11 mouse cellular contexts compared by ENCODE assay signal in the genomic region with DNA sequence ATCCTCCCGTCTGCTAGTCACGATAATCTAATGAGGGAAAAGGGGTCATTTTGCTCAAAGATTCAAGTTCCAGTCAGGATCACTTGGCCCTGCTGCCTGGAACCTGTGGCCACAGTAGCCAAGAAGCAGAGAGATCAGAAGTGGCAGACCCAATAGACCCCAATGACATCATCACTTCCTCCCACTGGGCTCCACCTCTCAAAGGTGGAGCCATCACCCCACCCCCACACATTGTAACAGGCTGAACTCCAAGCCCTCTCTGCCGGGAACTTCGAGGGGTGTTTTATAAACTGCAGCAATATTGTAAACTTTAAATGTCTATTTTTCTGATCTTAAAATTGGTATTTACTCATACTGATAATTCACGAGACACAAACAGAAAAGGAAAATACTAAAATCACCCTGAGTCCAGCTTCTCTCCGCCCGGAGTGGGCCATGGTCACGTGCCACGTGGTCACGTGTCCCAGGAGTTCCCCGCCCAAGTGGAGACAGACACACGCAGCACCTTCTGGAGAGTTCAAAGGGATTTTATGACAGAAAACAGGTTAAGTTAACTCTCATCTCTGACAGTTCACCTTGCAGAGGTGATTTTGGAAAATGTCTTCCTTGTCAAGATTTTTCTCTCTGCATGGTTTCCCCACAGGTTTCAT. TPM values are rescaled to one million over a fixed set of nuclear protein-coding genes. Genes with fewer than 3 reads are reported as not detected.
DNase-seq lines count a peak whose midpoint lies in the region; ATAC-seq and TF ChIP-seq lines count a peak whose summit lies in the region.
"Had no signal": no experiment of that assay in that cellular context is flagged by ENCODE, and none has a peak within 500 bp of the region (broad histone marks: within the 10 kb centered on the region; RNA-seq: fewer than 3 reads in every experiment).

No protein-coding gene starts in this region.

- H3K36me3 ChIP-seq in lung, embryonic 16.5 days (ENCODE audit: control insufficient read depth, insufficient read depth, low read length) = no peaks in the 10 kb centered on the region
- no peaks in the 10 kb centered on the region for H3K36me3 ChIP-seq in embryonic facial prominence, embryonic 13.5 days
- H3K36me3 ChIP-seq in liver, embryonic 16.5 days (ENCODE audit: control insufficient read depth, insufficient read depth) = no peaks in the 10 kb centered on the region

- TF ChIP-seq CTCF in gastrocnemius, adult 2 months (IDR thresholded peaks at IDR 0.05) = no peak

- ATAC-seq in lung, embryonic 16.5 days (ENCODE audit: low read depth) = no peak
- ATAC-seq in embryonic facial prominence, embryonic 13.5 days (ENCODE audit: insufficient number of reproducible peaks, insufficient read depth, low FRiP score, low TSS enrichment, low read depth) = no peak
- 0 out of 2 replicates have a peak, but pooled peaks have one; percentile 43 for ATAC-seq in liver, embryonic 16.5 days (ENCODE audit: low read depth)

- DNase-seq in gastrocnemius, adult 2 months = peak; percentile 8
- no peak for DNase-seq in gastrocnemius, adult 18-20 months (ENCODE audit: low spot score)
- DNase-seq in lung, postnatal 25 days (ENCODE audit: low spot score) = no peak
- no peak for DNase-seq in right cerebral cortex, postnatal 10 days (ENCODE audit: low spot score in 2 of 2)
- DNase-seq in right cerebral cortex, adult 18-20 months = no peak
- DNase-seq: B cell, adult 2 months had no signal

- no peaks in the 10 kb centered on the region for H3K9me3 ChIP-seq in lung, embryonic 16.5 days (ENCODE audit: control insufficient read depth, low read length)
- H3K9me3 ChIP-seq in embryonic facial prominence, embryonic 13.5 days = peaks cover 3% of the 10 kb centered on the region; the same call in 1 of the 2 replicates
- H3K9me3 ChIP-seq in liver, embryonic 16.5 days (replicated peaks; ENCODE audit: control insufficient read depth, low read length) = no peaks in the 10 kb centered on the region

- peak overlapping the region; percentile 11; the same call in 1 of the 2 replicates for H3K4me2 ChIP-seq in lung, embryonic 16.5 days (ENCODE audit: low read depth, low read length)
- peak overlapping the region; percentile 33 for H3K4me2 ChIP-seq in embryonic facial prominence, embryonic 13.5 days
- no peak overlapping the region for H3K4me2 ChIP-seq in liver, embryonic 16.5 days (ENCODE audit: low read depth, low read length)

- no peaks in the 10 kb centered on the region for H3K27me3 ChIP-seq in lung, embryonic 16.5 days (ENCODE audit: control insufficient read depth, insufficient read depth, low read depth, low read length)
- no peaks in the 10 kb centered on the region for H3K27me3 ChIP-seq in embryonic facial prominence, embryonic 13.5 days
- no peaks in the 10 kb centered on the region for H3K27me3 ChIP-seq in liver, embryonic 16.5 days (ENCODE audit: control insufficient read depth, insufficient read depth, low read depth, low read length)

- no peak overlapping the region for H3K27ac ChIP-seq in gastrocnemius, adult 2 months
- H3K27ac ChIP-seq in lung, embryonic 16.5 days (ENCODE audit: low read length) = no peak overlapping the region
- no peak overlapping the region for H3K27ac ChIP-seq in embryonic facial prominence, embryonic 13.5 days
- no peak overlapping the region for H3K27ac ChIP-seq in liver, embryonic 16.5 days (ENCODE audit: low read length)

- H3K4me3 ChIP-seq in gastrocnemius, adult 2 months = no peak overlapping the region
- no peak overlapping the region; the same call in 1 of the 2 replicates for H3K4me3 ChIP-seq in lung, embryonic 16.5 days (ENCODE audit: low read length)
- H3K4me3 ChIP-seq in embryonic facial prominence, embryonic 13.5 days = 0 out of 2 replicates have a peak overlapping the region, but pooled peaks have one; percentile 12
- H3K4me3 ChIP-seq in liver, embryonic 16.5 days (ENCODE audit: low read depth, low read length) = no peak overlapping the region

- 27% methylated on average over 12 of the region's 12 CpGs for WGBS in lung, embryonic 16.5 days
- 21% methylated on average over 12 of the region's 12 CpGs for WGBS in embryonic facial prominence, embryonic 13.5 days
- WGBS in liver, embryonic 16.5 days (ENCODE audit: insufficient replicate concordance) = 30% methylated on average over 12 of the region's 12 CpGs

- H3K4me1 ChIP-seq in lung, embryonic 16.5 days (replicated peaks; ENCODE audit: control insufficient read depth, insufficient read depth, low read length) = 0 out of 2 replicates have a peak, but pooled peaks cover 2% of the 10 kb centered on the region
- H3K4me1 ChIP-seq in embryonic facial prominence, embryonic 13.5 days = no peaks in the 10 kb centered on the region
- no peaks in the 10 kb centered on the region; the same call in 1 of the 2 replicates for H3K4me1 ChIP-seq in liver, embryonic 16.5 days (ENCODE audit: control insufficient read depth, low read depth, low read length)

- H3K9ac ChIP-seq in lung, embryonic 16.5 days (ENCODE audit: low read length) = no peak overlapping the region
- no peak overlapping the region for H3K9ac ChIP-seq in embryonic facial prominence, embryonic 13.5 days
- no peak overlapping the region for H3K9ac ChIP-seq in liver, embryonic 16.5 days (ENCODE audit: low read depth, low read length)

- intact Hi-C loops in gastrocnemius, adult 2 months (cut with DNase I) = loop anchor here (5.0 kb wide), 1 partner anchor 39 kb away; no protein-coding TSS in a partner anchor

RNA-seq across cellular contexts. Expression of a gene that starts 8.2 kb away (rescaled TPM):
- total RNA-seq in gastrocnemius, adult 2 months (2021) = 1 to 10 TPM; 7.5 to 7.6 TPM
- total RNA-seq in gastrocnemius, adult 18-20 months (2021) = 10 to 100 TPM; 10.2 to 14.3 TPM
- 6.3 and 6.8 TPM in 2 replicates for polyA plus RNA-seq in lung, embryonic 16.5 days (2015; fragmentation: Nextera tagmentation; extraction: Ambion mirVana)
- 3.3 and 3.4 TPM in 2 replicates for polyA plus RNA-seq in embryonic facial prominence, embryonic 13.5 days (2015; fragmentation: Nextera tagmentation; extraction: Ambion mirVana)
- 3.7 and 4.0 TPM in 2 replicates for polyA plus RNA-seq in liver, embryonic 16.5 days (2015; fragmentation: Nextera tagmentation; extraction: Ambion mirVana)

RNA-seq across cellular contexts. Expression of a gene that starts 14.0 kb away (rescaled TPM):
- total RNA-seq in gastrocnemius, adult 2 months (2021) = not detected
- total RNA-seq in gastrocnemius, adult 18-20 months (2021) = not detected
- 4.0 and 5.9 TPM in 2 replicates for polyA plus RNA-seq in lung, embryonic 16.5 days (2015; fragmentation: Nextera tagmentation; extraction: Ambion mirVana)
- polyA plus RNA-seq in embryonic facial prominence, embryonic 13.5 days (2015; fragmentation: Nextera tagmentation; extraction: Ambion mirVana) = not detected in 2 replicates
- 0.56 and 1.1 TPM in 2 replicates for polyA plus RNA-seq in liver, embryonic 16.5 days (2015; fragmentation: Nextera tagmentation; extraction: Ambion mirVana)
- total RNA-seq: monocyte, adult 5-6 weeks had no signal
- polyA plus RNA-seq: cortical plate, adult 2 months had no signal
